In the genomic region with DNA sequence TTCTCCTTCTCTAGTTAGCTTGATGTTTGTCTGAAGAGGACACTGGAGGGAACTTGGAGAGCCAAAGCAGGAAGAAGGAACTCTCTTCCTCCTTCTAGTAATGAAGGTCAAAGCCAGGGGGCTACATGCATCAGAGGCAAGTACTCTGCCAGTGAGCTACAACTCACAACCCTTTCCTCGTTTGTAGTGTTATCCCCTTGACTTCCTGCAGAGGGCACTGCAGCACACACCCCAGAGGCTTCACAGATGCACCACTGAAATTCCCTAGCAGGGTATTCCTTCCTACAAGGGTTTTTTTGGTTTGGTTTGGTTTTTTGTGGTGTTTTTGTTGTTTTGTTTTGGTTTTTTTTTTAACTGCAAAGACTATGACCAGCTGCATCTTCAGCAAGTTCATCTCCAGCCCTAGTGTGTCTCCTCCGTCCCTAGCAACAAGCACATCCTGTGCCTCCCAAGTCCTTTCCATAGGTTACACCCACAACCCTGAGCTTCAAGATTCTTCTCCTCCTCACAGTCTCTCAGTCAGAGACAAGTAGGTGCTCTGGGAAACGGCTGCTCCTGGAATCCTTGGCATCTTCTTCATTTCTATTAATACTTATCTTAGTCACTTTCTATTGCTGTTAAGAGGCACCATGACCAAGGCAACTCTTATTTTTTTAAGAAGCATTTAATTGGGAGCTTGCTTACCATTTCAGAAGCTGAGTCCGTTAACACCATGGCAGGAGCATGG, we compare ENCODE assay signal across 10 mouse cellular contexts.
DNase-seq lines count a peak whose midpoint lies in the region; ATAC-seq and TF ChIP-seq lines count a peak whose summit lies in the region.
"Had no signal": no experiment of that assay in that cellular context is flagged by ENCODE, and none has a peak within 500 bp of the region (broad histone marks: within the 10 kb centered on the region; RNA-seq: fewer than 3 reads in every experiment).

No protein-coding gene starts in this region.

- peak; percentile 11 for DNase-seq in thymus, postnatal 4 days
- no peak for DNase-seq in thymus, postnatal 25 days
- DNase-seq in brain, embryonic 14.5 days (ENCODE audit: low read depth) = no peak
- no peak for DNase-seq in spleen, postnatal 14 days (ENCODE audit: low spot score in 2 of 2)
- no peak for DNase-seq in right cerebral cortex, adult 2 months (ENCODE audit: low spot score in 2 of 2)

- 76% methylated on average over 4 of the region's 4 CpGs for WGBS in intestine, postnatal 0 days
- 73% methylated on average over 4 of the region's 4 CpGs for WGBS in intestine, embryonic 16.5 days

- no peaks in the 10 kb centered on the region for H3K9me3 ChIP-seq in intestine, postnatal 0 days (ENCODE audit: control insufficient read depth)
- H3K9me3 ChIP-seq in intestine, embryonic 16.5 days (ENCODE audit: control insufficient read depth, low read length) = no peaks in the 10 kb centered on the region
- H3K9me3 ChIP-seq: limb, embryonic 15.5 days had no signal

- no peak overlapping the region for H3K4me2 ChIP-seq in intestine, postnatal 0 days (replicated peaks; ENCODE audit: low read depth)
- no peak overlapping the region for H3K4me2 ChIP-seq in intestine, embryonic 16.5 days (ENCODE audit: low read depth, low read length)
- H3K4me2 ChIP-seq: limb, embryonic 15.5 days had no signal

- TF ChIP-seq CTCF in intestine, postnatal 0 days (IDR thresholded peaks at IDR 0.05; ENCODE audit: low read depth) = peak; percentile 62
- peak; percentile 51; the same call in 1 of the 2 replicates for TF ChIP-seq CTCF in brain, embryonic 14.5 days (IDR thresholded peaks at IDR 0.05; ENCODE audit: borderline replicate concordance, extremely low read depth, insufficient read depth, insufficient read length)

- TF ChIP-seq POLR2A in brain, embryonic 14.5 days (IDR thresholded peaks at IDR 0.05; ENCODE audit: borderline replicate concordance, extremely low read depth, insufficient read depth, insufficient read length, poor library complexity, severe bottlenecking) = no peak

- H3K36me3 ChIP-seq in intestine, postnatal 0 days (ENCODE audit: control insufficient read depth, insufficient read depth) = no peaks in the 10 kb centered on the region
- no peaks in the 10 kb centered on the region for H3K36me3 ChIP-seq in intestine, embryonic 16.5 days (ENCODE audit: control insufficient read depth, insufficient read depth, low read length)
- H3K36me3 ChIP-seq: hindbrain, embryonic 10.5 days; limb, embryonic 15.5 days had no signal

- no peak for ATAC-seq in intestine, postnatal 0 days
- no peak for ATAC-seq in intestine, embryonic 16.5 days
- ATAC-seq in erythroblast, adult 5-6 weeks (replicated peaks; ENCODE audit: low FRiP score, poor library complexity, severe bottlenecking) = no peak

- no peak overlapping the region for H3K9ac ChIP-seq in intestine, postnatal 0 days (ENCODE audit: low read depth, low read length)
- no peak overlapping the region for H3K9ac ChIP-seq in intestine, embryonic 16.5 days (ENCODE audit: low read depth, low read length)
- H3K9ac ChIP-seq: limb, embryonic 15.5 days had no signal

- H3K4me3 ChIP-seq in intestine, postnatal 0 days (ENCODE audit: low read depth, low read length) = no peak overlapping the region
- H3K4me3 ChIP-seq in intestine, embryonic 16.5 days (ENCODE audit: low read length) = no peak overlapping the region
- H3K4me3 ChIP-seq: hindbrain, embryonic 10.5 days; limb, embryonic 15.5 days had no signal

- no peaks in the 10 kb centered on the region for H3K27me3 ChIP-seq in intestine, postnatal 0 days (replicated peaks; ENCODE audit: control insufficient read depth, insufficient read depth, low read length)
- H3K27me3 ChIP-seq in intestine, embryonic 16.5 days (replicated peaks; ENCODE audit: control insufficient read depth, insufficient read depth, low read length) = no peaks in the 10 kb centered on the region
- H3K27me3 ChIP-seq: limb, embryonic 15.5 days had no signal

- H3K27ac ChIP-seq in intestine, postnatal 0 days (ENCODE audit: low read depth, low read length) = no peak overlapping the region
- H3K27ac ChIP-seq in intestine, embryonic 16.5 days (ENCODE audit: low read length) = no peak overlapping the region
- H3K27ac ChIP-seq: hindbrain, embryonic 10.5 days; limb, embryonic 15.5 days had no signal

- H3K4me1 ChIP-seq in intestine, postnatal 0 days (replicated peaks; ENCODE audit: control insufficient read depth, insufficient read depth, low read length) = no peaks in the 10 kb centered on the region
- no peaks in the 10 kb centered on the region for H3K4me1 ChIP-seq in intestine, embryonic 16.5 days (ENCODE audit: control insufficient read depth, insufficient read depth, low read length)
- H3K4me1 ChIP-seq: hindbrain, embryonic 10.5 days; limb, embryonic 15.5 days had no signal
